Mouse (Mus musculus): ENCODE data around the gene Prss57. TPM values are rescaled to one million over a fixed set of nuclear protein-coding genes. Genes with fewer than 3 reads are reported as not detected.
A peak's percentile ranks its signal among the peaks of the same experiment; 100 is the strongest.

Prss57 gene
- total and polyA plus RNA-seq, 3 experiments, result 0.50 to 0.70 TPM; not detected in 1

- Histone ChIP-seq H3K36me3 (ENCODE audit: control insufficient read depth in 1 of 2, insufficient read depth in 2 of 2, low read length in 2 of 2) (no peaks in the 10 kb centered on the region), H3K9me3 (replicated peaks; ENCODE audit: insufficient read depth, low read length) (no peaks in the 10 kb centered on the region), H3K4me3 (ENCODE audit: control insufficient read depth in 1 of 2, insufficient read depth in 1 of 2, low read depth in 2 of 2, low read length in 2 of 2) (no peak overlapping the region), H3K9ac (ENCODE audit: control insufficient read depth, low read depth, low read length, poor library complexity, severe bottlenecking) (no peak overlapping the region), H3K27ac (ENCODE audit: control insufficient read depth, low read depth, low read length) (no peak overlapping the region), H3K79me2 (ENCODE audit: control insufficient read depth, insufficient read depth, low read length, poor library complexity) (no peaks in the 10 kb centered on the region), H3K4me1 (ENCODE audit: control insufficient read depth in 1 of 2, insufficient read depth in 2 of 2, low read length in 2 of 2) (peaks cover 0 to 6% of the 10 kb centered on the region in 2 experiments; a peak in 1 of 4 replicates), H3K27me3 (ENCODE audit: control insufficient read depth in 1 of 2, insufficient read depth in 2 of 2, low read length in 2 of 2) (no peaks in the 10 kb centered on the region)
- TF ChIP-seq CHD2 (IDR thresholded peaks at IDR 0.05; ENCODE audit: low read length), result no peak
- DNase-seq (ENCODE audit: low read depth, low spot score), result no peak
Measured at GRCm38 (mm10) chr10:79819606-79820005, 28.8 kb upstream of the Prss57 start.

DNA sequence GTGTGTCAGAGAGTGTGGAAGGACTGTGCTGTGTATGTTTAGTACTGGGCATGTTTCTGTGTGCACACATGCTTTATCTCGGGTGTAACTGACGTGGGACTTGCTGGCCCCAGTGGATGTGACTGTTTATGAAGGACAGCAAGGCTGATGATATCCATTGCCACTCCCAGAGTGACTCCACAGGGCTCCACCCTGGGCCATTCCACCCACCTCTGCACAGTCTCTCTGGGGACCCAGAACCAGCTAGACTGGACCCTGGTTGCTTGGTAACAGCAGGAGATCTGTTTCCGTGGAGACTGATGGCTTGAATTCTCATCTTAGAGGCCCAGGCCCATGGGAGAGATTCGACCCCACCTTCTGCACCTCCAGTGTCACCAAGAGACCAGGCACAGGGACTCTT lies 27.5 kb upstream of the Prss57 start:
- Histone ChIP-seq H3K27me3 (ENCODE audit: control insufficient read depth in 1 of 2, insufficient read depth in 2 of 2, low read length in 2 of 2) (no peaks in the 10 kb centered on the region), H3K4me3 (ENCODE audit: control insufficient read depth in 1 of 2, insufficient read depth in 1 of 2, low read depth in 2 of 2, low read length in 2 of 2) (no peak overlapping the region), H3K9ac (ENCODE audit: control insufficient read depth, low read depth, low read length, poor library complexity, severe bottlenecking) (no peak overlapping the region), H3K36me3 (ENCODE audit: control insufficient read depth in 1 of 2, insufficient read depth in 2 of 2, low read length in 2 of 2) (no peaks in the 10 kb centered on the region), H3K9me3 (replicated peaks; ENCODE audit: insufficient read depth, low read length) (no peaks in the 10 kb centered on the region), H3K27ac (ENCODE audit: control insufficient read depth, low read depth, low read length) (no peak overlapping the region), H3K79me2 (ENCODE audit: control insufficient read depth, insufficient read depth, low read length, poor library complexity) (no peaks in the 10 kb centered on the region), H3K4me1 (ENCODE audit: control insufficient read depth in 1 of 2, insufficient read depth in 2 of 2, low read length in 2 of 2) (no peaks in the 10 kb centered on the region)
- no peak for TF ChIP-seq HCFC1 (IDR thresholded peaks at IDR 0.05; ENCODE audit: low read depth, low read length)
- no peak for TF ChIP-seq E2F4 (IDR thresholded peaks at IDR 0.05; ENCODE audit: borderline replicate concordance, low read depth, low read length)
- TF ChIP-seq MYC (IDR thresholded peaks at IDR 0.05; ENCODE audit: low read depth, low read length), result no peak
- TF ChIP-seq MAZ (IDR thresholded peaks at IDR 0.05; ENCODE audit: low read depth, low read length), result no peak
- no peak for TF ChIP-seq USF1 (IDR thresholded peaks at IDR 0.05; ENCODE audit: low read depth, low read length)
- TF ChIP-seq SIN3A (IDR thresholded peaks at IDR 0.05; ENCODE audit: low read length), result no peak
- no peak for TF ChIP-seq MAX (IDR thresholded peaks at IDR 0.05; ENCODE audit: low read length)
- no peak for TF ChIP-seq NELFE (IDR thresholded peaks at IDR 0.05; ENCODE audit: low read depth, low read length)
- TF ChIP-seq CHD2 (IDR thresholded peaks at IDR 0.05; ENCODE audit: low read length), result no peak
- TF ChIP-seq ZKSCAN1 (IDR thresholded peaks at IDR 0.05; ENCODE audit: low read depth, low read length), result no peak
- TF ChIP-seq GATA1 (IDR thresholded peaks at IDR 0.05; ENCODE audit: low read depth, low read length), result no peak
- TF ChIP-seq POLR2A (IDR thresholded peaks at IDR 0.05; ENCODE audit: control insufficient read depth in 1 of 2, insufficient read depth in 1 of 2, low read depth in 1 of 2, low read length in 2 of 2, poor library complexity in 1 of 2), result no peak
- TF ChIP-seq RCOR1 (IDR thresholded peaks at IDR 0.05; ENCODE audit: low read depth, low read length), result no peak
- no peak for TF ChIP-seq MEF2A (IDR thresholded peaks at IDR 0.05; ENCODE audit: extremely low read depth, insufficient replicate concordance, low read depth, low read length, poor library complexity, severe bottlenecking)
- no peak for TF ChIP-seq POLR2AphosphoS5 (IDR thresholded peaks at IDR 0.05; ENCODE audit: borderline replicate concordance, low read depth, low read length)
- no peak for DNase-seq (ENCODE audit: low read depth, low spot score)

GRCm38 (mm10) chr10:79817111-79817510 lies 26.4 kb upstream of the Prss57 start:
- Histone ChIP-seq H3K4me3 (ENCODE audit: control insufficient read depth in 1 of 2, insufficient read depth in 1 of 2, low read depth in 2 of 2, low read length in 2 of 2) (no peak overlapping the region), H3K9ac (ENCODE audit: control insufficient read depth, low read depth, low read length, poor library complexity, severe bottlenecking) (no peak overlapping the region), H3K79me2 (ENCODE audit: control insufficient read depth, insufficient read depth, low read length, poor library complexity) (no peaks in the 10 kb centered on the region), H3K27me3 (ENCODE audit: control insufficient read depth in 1 of 2, insufficient read depth in 2 of 2, low read length in 2 of 2) (no peaks in the 10 kb centered on the region), H3K36me3 (ENCODE audit: control insufficient read depth in 1 of 2, insufficient read depth in 2 of 2, low read length in 2 of 2) (no peaks in the 10 kb centered on the region), H3K4me1 (ENCODE audit: control insufficient read depth in 1 of 2, insufficient read depth in 2 of 2, low read length in 2 of 2) (no peaks in the 10 kb centered on the region), H3K9me3 (replicated peaks; ENCODE audit: insufficient read depth, low read length) (no peaks in the 10 kb centered on the region), H3K27ac (ENCODE audit: control insufficient read depth, low read depth, low read length) (no peak overlapping the region)
- TF ChIP-seq ZMIZ1 (IDR thresholded peaks at IDR 0.05; ENCODE audit: low read depth, low read length), result no peak
- no peak for TF ChIP-seq GATA1 (IDR thresholded peaks at IDR 0.05; ENCODE audit: low read depth, low read length)
- 0 out of 2 replicates have a peak, but pooled peaks have one; percentile 42 for TF ChIP-seq MYC (IDR thresholded peaks at IDR 0.05; ENCODE audit: low read depth, low read length)
- TF ChIP-seq BHLHE40 (IDR thresholded peaks at IDR 0.05; ENCODE audit: borderline replicate concordance, low read depth, low read length), result no peak
- no peak for TF ChIP-seq MAZ (IDR thresholded peaks at IDR 0.05; ENCODE audit: low read depth, low read length)
- no peak for TF ChIP-seq ZKSCAN1 (IDR thresholded peaks at IDR 0.05; ENCODE audit: low read depth, low read length)
- no peak for TF ChIP-seq TBP (IDR thresholded peaks at IDR 0.05; ENCODE audit: low read depth, low read length)
- TF ChIP-seq RAD21 (IDR thresholded peaks at IDR 0.05; ENCODE audit: low read depth, low read length), result peak; percentile 30
- TF ChIP-seq MAFK (IDR thresholded peaks at IDR 0.05; ENCODE audit: borderline replicate concordance, low read depth, low read length), result no peak
- peak; percentile 51 for TF ChIP-seq SMC3 (IDR thresholded peaks at IDR 0.05; ENCODE audit: low read depth, low read length)
- no peak for TF ChIP-seq CHD1 (IDR thresholded peaks at IDR 0.05; ENCODE audit: low read depth, low read length)
- no peak for TF ChIP-seq POLR2A (IDR thresholded peaks at IDR 0.05; ENCODE audit: control insufficient read depth in 1 of 2, insufficient read depth in 1 of 2, low read depth in 1 of 2, low read length in 2 of 2, poor library complexity in 1 of 2)
- TF ChIP-seq E2F4 (IDR thresholded peaks at IDR 0.05; ENCODE audit: borderline replicate concordance, low read depth, low read length), result no peak
- 0 out of 2 replicates have a peak, but pooled peaks have one; percentile 16 for TF ChIP-seq ZC3H11A (IDR thresholded peaks at IDR 0.05; ENCODE audit: low read depth, low read length)
- TF ChIP-seq CHD2 (IDR thresholded peaks at IDR 0.05; ENCODE audit: low read length), result no peak
- no peak for TF ChIP-seq EP300 (IDR thresholded peaks at IDR 0.05; ENCODE audit: low read depth in 1 of 2, low read length in 2 of 2)
- peak; percentile 33 to 61 (median 52) for TF ChIP-seq CTCF (IDR thresholded peaks at IDR 0.05 in 2 of 3, conservative IDR thresholded peaks at IDR 0.05 in 1 of 3; ENCODE audit: control insufficient read depth in 1 of 3, insufficient read depth in 1 of 3, low read depth in 2 of 3, low read length in 3 of 3, poor library complexity in 1 of 3, severe bottlenecking in 1 of 3)
- DNase-seq (ENCODE audit: low read depth, low spot score), result peak; percentile 38

Data from MEL (cell line).